Mouse (Mus musculus): ENCODE measurements around the gene Ankrd12. TPM values are rescaled to one million over a fixed set of nuclear protein-coding genes. Genes with fewer than 3 reads are reported as not detected.
"Not testable (repeated sequence)": the region's sequence is repeated elsewhere in the genome, so short reads cannot be mapped to it uniquely, and the experiment has no call there.

Ankrd12 gene
- total RNA-seq, 2 experiments from 2014 or later: 107 to 113 TPM

GRCm38 (mm10) chr17:66024211-66024610 lies 52.7 kb downstream of the Ankrd12 start:
- intact Hi-C loops (cut with DNase I): no loop called here
- no peak for DNase-seq (ENCODE audit: low spot score in 2 of 2)

- no peak for DNase-seq (ENCODE audit: low spot score in 2 of 2)
- intact Hi-C loops (cut with DNase I): no loop called here
These were observed 65.1 kb downstream of the Ankrd12 start for GRCm38 (mm10) chr17:66011790-66012189.

- intact Hi-C loops (cut with DNase I): no loop called here
- no peak for DNase-seq (ENCODE audit: low spot score in 2 of 2)
These were observed 69.0 kb downstream of the Ankrd12 start for GRCm38 (mm10) chr17:66007892-66008291.

- intact Hi-C loops (cut with DNase I): no loop called here
- DNase-seq (ENCODE audit: low spot score in 2 of 2): no peak
These were observed 69.4 kb downstream of the Ankrd12 start for GRCm38 (mm10) chr17:66007473-66007872.

GRCm38 (mm10) chr17:65988151-65988820 lies 88.6 kb downstream of the Ankrd12 start:
- intact Hi-C loops (cut with DNase I): no loop called here
- no peak for DNase-seq (ENCODE audit: low spot score in 2 of 2)

- intact Hi-C loops (cut with DNase I); DNase-seq (ENCODE audit: low spot score in 2 of 2): not testable (repeated sequence)
These were observed 100.2 kb downstream of the Ankrd12 start for GRCm38 (mm10) chr17:65976720-65977119.

GRCm38 (mm10) chr17:65967751-65968150 lies 109.1 kb downstream of the Ankrd12 start:
- intact Hi-C loops (cut with DNase I): no loop called here
- DNase-seq (ENCODE audit: low spot score in 2 of 2): no peak

GRCm38 (mm10) chr17:65962263-65962662 lies 114.6 kb downstream of the Ankrd12 start:
- intact Hi-C loops (cut with DNase I): no loop called here
- no peak for DNase-seq (ENCODE audit: low spot score in 2 of 2)

- intact Hi-C loops (cut with DNase I): no loop called here
- peak in 1 of 2 experiments; percentile 36 for DNase-seq (ENCODE audit: low spot score in 2 of 2)
These were observed 115.2 kb downstream of the Ankrd12 start for GRCm38 (mm10) chr17:65961606-65962136.

GRCm38 (mm10) chr17:65959011-65959410 lies 117.9 kb downstream of the Ankrd12 start:
- no peak for DNase-seq (ENCODE audit: low spot score in 2 of 2)
- intact Hi-C loops (cut with DNase I): loop anchor here (10.0 kb wide), 1 partner anchor 146 kb away; the partner anchor contains the start of gene Ndufv2

GRCm38 (mm10) chr17:65958366-65958765 lies 118.5 kb downstream of the Ankrd12 start:
- intact Hi-C loops (cut with DNase I): loop anchor here (10.0 kb wide), 1 partner anchor 146 kb away; the partner anchor contains the start of gene Ndufv2
- DNase-seq (ENCODE audit: low spot score in 2 of 2): no peak

- no peak for DNase-seq (ENCODE audit: low spot score in 2 of 2)
- intact Hi-C loops (cut with DNase I): loop anchor here (10.0 kb wide), 1 partner anchor 147 kb away; the partner anchor contains the start of gene Ndufv2
These were observed 119.0 kb downstream of the Ankrd12 start for GRCm38 (mm10) chr17:65957782-65958325.

- intact Hi-C loops (cut with DNase I): loop anchor here (10.0 kb wide), 1 partner anchor 148 kb away; the partner anchor contains the start of gene Ndufv2
- DNase-seq (ENCODE audit: low spot score in 2 of 2): no peak
These were observed 119.7 kb downstream of the Ankrd12 start for GRCm38 (mm10) chr17:65956993-65957781.

- intact Hi-C loops (cut with DNase I): loop anchor here (10.0 kb wide), 1 partner anchor 149 kb away; the partner anchor contains the start of gene Ndufv2
- DNase-seq (ENCODE audit: low spot score in 2 of 2): no peak
These were observed 120.7 kb downstream of the Ankrd12 start for GRCm38 (mm10) chr17:65956140-65956539.

- DNase-seq (ENCODE audit: low spot score in 2 of 2): no peak
- intact Hi-C loops (cut with DNase I): loop anchor here (5.0 to 10.0 kb wide), 2 partner anchors 82 to 151 kb away; partner anchors contain the start of gene Ndufv2
These were observed 122.9 kb downstream of the Ankrd12 start for GRCm38 (mm10) chr17:65953959-65954358.

GRCm38 (mm10) chr17:65952083-65952482 lies 124.8 kb downstream of the Ankrd12 start:
- intact Hi-C loops (cut with DNase I): loop anchor here (5.0 to 10.0 kb wide), 2 partner anchors 80 to 153 kb away; partner anchors contain the start of gene Ndufv2
- DNase-seq (ENCODE audit: low spot score in 2 of 2): peak in 1 of 2 experiments; percentile 33

GRCm38 (mm10) chr17:65950622-65951404 lies 126.1 kb downstream of the Ankrd12 start, which contains the start of gene Twsg1:
Gene Twsg1, minus strand, starts transcription at chr17:65951226.
- DNase-seq (ENCODE audit: low spot score in 2 of 2): peak; percentile 85 to 90
- intact Hi-C loops (cut with DNase I): loop anchor here (5.0 to 10.0 kb wide), 2 partner anchors 79 to 154 kb away; partner anchors contain the start of gene Ndufv2

- intact Hi-C loops (cut with DNase I): loop anchor here (5.0 to 10.0 kb wide), 2 partner anchors 78 to 155 kb away; partner anchors contain the start of gene Ndufv2
- DNase-seq (ENCODE audit: low spot score in 2 of 2): no peak
These were observed 126.7 kb downstream of the Ankrd12 start for GRCm38 (mm10) chr17:65950183-65950582.

GRCm38 (mm10) chr17:65947307-65947706 lies 129.6 kb downstream of the Ankrd12 start:
- intact Hi-C loops (cut with DNase I): no loop called here
- no peak for DNase-seq (ENCODE audit: low spot score in 2 of 2)
